Mouse (Mus musculus) ES-E14 (cell line): ENCODE measurements around the gene Cib2.

Source experiments
- CHD2 ChIP-seq: IDR thresholded peaks from 2 replicates; pipeline ENCODE4 v1.6.1; 2014; ENCODE audit warnings: mild to moderate bottlenecking, low read depth, low read length, inconsistent platforms
- HCFC1 ChIP-seq: IDR thresholded peaks from 2 replicates; pipeline ENCODE4 v1.6.1; 2012; ENCODE audit warnings: low read length, inconsistent platforms, borderline replicate concordance; ENCODE audit not compliant: insufficient read depth
- MAFK ChIP-seq: IDR thresholded peaks from 2 replicates; pipeline ENCODE4 v1.6.1; 2014; ENCODE audit warnings: mild to moderate bottlenecking, low read depth, low read length, inconsistent platforms; ENCODE audit not compliant: insufficient read depth
- ZC3H11A ChIP-seq: IDR thresholded peaks from 2 replicates; pipeline ENCODE4 v1.6.1; 2012; ENCODE audit warnings: low read depth, mild to moderate bottlenecking, inconsistent platforms, low read length, borderline replicate concordance
- ZNF384 ChIP-seq: IDR thresholded peaks from 2 replicates; pipeline ENCODE4 v1.6.1; 2012; ENCODE audit warnings: low read depth, low read length, inconsistent platforms

DNA sequence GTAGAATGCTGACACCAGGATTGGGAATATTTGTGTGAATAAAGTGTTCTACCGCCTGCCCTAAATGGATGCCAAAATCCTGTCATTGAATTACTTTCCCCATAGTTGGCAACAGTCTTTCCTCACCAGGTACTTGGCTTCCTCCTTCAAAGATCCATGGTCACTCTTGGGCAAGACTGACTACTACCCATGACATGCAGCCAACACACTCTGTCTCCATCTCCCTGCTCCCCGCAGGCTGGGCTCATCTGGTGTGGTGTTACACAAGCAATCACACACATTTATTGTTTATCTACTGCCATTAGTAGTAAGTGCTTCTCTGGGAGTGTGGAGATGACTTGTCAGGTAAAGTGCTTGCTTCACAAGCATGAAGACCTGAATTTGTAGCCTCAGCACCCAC is 27.1 kb downstream of the Cib2 start:
- no peak for TF ChIP-seq MAFK
- TF ChIP-seq HCFC1, result no peak
- TF ChIP-seq ZC3H11A, result no peak
- TF ChIP-seq ZNF384, result no peak
- no peak for TF ChIP-seq CHD2
